Mouse (Mus musculus) CD4-positive helper T cell, adult 2 months (primary cell): Measurements from ENCODE around the gene Ddx23.

Experiments used
- DNase-seq: peaks from one replicate; pipeline ENCODE4 v3.0.0-alpha.2; 2012; ENCODE audit warnings: low read depth, missing footprints, low spot score

Gene Ddx23

GRCm38 (mm10) chr15:98608058-98608783 lies 54.5 kb downstream of the Ddx23 start:
- no peak for DNase-seq

- DNase-seq: no peak
Observed at GRCm38 (mm10) chr15:98607557-98607956, 55.1 kb downstream of the Ddx23 start.

- no peak for DNase-seq
Observed at GRCm38 (mm10) chr15:98606739-98607138, 56.0 kb downstream of the Ddx23 start.

GRCm38 (mm10) chr15:98606051-98606536 lies 56.6 kb downstream of the Ddx23 start:
- DNase-seq: no peak

GRCm38 (mm10) chr15:98604041-98604575 lies 58.6 kb downstream of the Ddx23 start:
- DNase-seq: no peak

- no peak for DNase-seq
Observed at GRCm38 (mm10) chr15:98602921-98603458, 59.7 kb downstream of the Ddx23 start.

- no peak for DNase-seq
Observed at GRCm38 (mm10) chr15:98602191-98602881, 60.4 kb downstream of the Ddx23 start.

- DNase-seq: no peak
Observed at GRCm38 (mm10) chr15:98601832-98602190, 60.9 kb downstream of the Ddx23 start.

- DNase-seq: no peak
Observed at GRCm38 (mm10) chr15:98600036-98600709, 62.5 kb downstream of the Ddx23 start.

- DNase-seq: no peak
Observed at GRCm38 (mm10) chr15:98596609-98597008, 66.1 kb downstream of the Ddx23 start.
